Mouse (Mus musculus) thymus, adult 2 months (tissue): Measurements from ENCODE around the gene Tmem178.

ENCODE experiments used
- CTCF ChIP-seq: fragments of 200-500 bp; IDR thresholded peaks from 2 replicates; pipeline ENCODE4 v1.5.1; 2012; ENCODE audit warnings: mild to moderate bottlenecking, control low read depth, low read length, moderate library complexity, borderline replicate concordance; ENCODE audit not compliant: control insufficient read depth, poor library complexity, insufficient read depth; ENCODE audit errors: extremely low read depth
- POLR2A ChIP-seq: fragments of 200-500 bp; IDR thresholded peaks from 2 replicates; pipeline ENCODE4 v1.6.1; 2012; ENCODE audit warnings: mild to moderate bottlenecking, low read length, control low read depth, moderate library complexity; ENCODE audit not compliant: control insufficient read depth, poor library complexity, insufficient read depth; ENCODE audit errors: extremely low read depth

GRCm38 (mm10) chr17:80900200-80900520 lies 44.3 kb upstream of the Tmem178 start:
- TF ChIP-seq POLR2A (no peak), CTCF (no peak)
